In the genomic region with DNA sequence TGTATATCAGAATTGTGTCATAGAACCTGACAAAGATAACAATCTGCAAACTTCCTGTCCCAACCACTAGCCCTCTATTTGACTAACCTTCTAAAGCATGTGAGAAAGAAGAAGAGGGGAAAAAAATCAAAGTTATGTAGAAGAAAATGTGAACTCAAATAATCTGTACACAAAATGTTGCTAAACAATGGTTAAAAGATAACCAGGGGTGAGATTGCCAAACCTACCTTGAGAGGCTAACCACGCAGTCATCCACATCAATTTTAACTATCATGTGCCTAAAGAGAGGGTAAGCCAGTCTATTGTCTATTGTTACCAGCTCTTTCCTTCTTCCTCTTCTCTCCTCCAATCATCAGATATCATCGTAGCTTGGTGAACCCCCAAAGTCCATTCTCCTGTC, we compare ENCODE assay signal across 27 mouse cellular contexts. TPM values are rescaled to one million over a fixed set of nuclear protein-coding genes. Genes with fewer than 3 reads are reported as not detected.
DNase-seq lines count a peak whose midpoint lies in the region; ATAC-seq and TF ChIP-seq lines count a peak whose summit lies in the region.
"Had no signal": no experiment of that assay in that cellular context is flagged by ENCODE, and none has a peak within 500 bp of the region (broad histone marks: within the 10 kb centered on the region; RNA-seq: fewer than 3 reads in every experiment).

No protein-coding gene starts in this region.

- H3K9me3 ChIP-seq in neural tube, embryonic 13.5 days = no peaks in the 10 kb centered on the region
- H3K9me3 ChIP-seq: embryonic facial prominence, embryonic 12.5 days; embryonic facial prominence, embryonic 15.5 days; forebrain, embryonic 12.5 days; forebrain, embryonic 15.5 days; G1E; heart, embryonic 10.5 days; heart, embryonic 13.5 days; hindbrain, embryonic 12.5 days; hindbrain, embryonic 15.5 days had no signal

- H3K4me1 ChIP-seq in liver, adult 2 months (ENCODE audit: control insufficient read depth, insufficient read depth, low read length) = peaks cover 3% of the 10 kb centered on the region; the same call in 1 of the 2 replicates
- peaks cover 33% of the 10 kb centered on the region for H3K4me1 ChIP-seq in neural tube, embryonic 13.5 days (replicated peaks)
- H3K4me1 ChIP-seq: embryonic facial prominence, embryonic 12.5 days; embryonic facial prominence, embryonic 15.5 days; heart, embryonic 10.5 days; heart, embryonic 13.5 days; hindbrain, embryonic 12.5 days; hindbrain, embryonic 15.5 days had no signal

- H3K27me3 ChIP-seq in liver, adult 2 months (ENCODE audit: control insufficient read depth, insufficient read depth, low read length) = no peaks in the 10 kb centered on the region
- no peaks in the 10 kb centered on the region for H3K27me3 ChIP-seq in neural tube, embryonic 13.5 days
- H3K27me3 ChIP-seq: CH12.LX; forebrain, embryonic 12.5 days; forebrain, embryonic 15.5 days; hindbrain, embryonic 12.5 days; hindbrain, embryonic 15.5 days had no signal

- TF ChIP-seq POLR2A in liver, adult 2 months (IDR thresholded peaks at IDR 0.05; ENCODE audit: extremely low read depth, insufficient read depth, low read length) = no peak

- WGBS in liver, adult 2 months = 38% methylated on average over 2 of the region's 2 CpGs
- 81% methylated on average over 2 of the region's 2 CpGs for WGBS in neural tube, embryonic 13.5 days

- intact Hi-C loops in heart, postnatal 10 days (cut with DNase I) = no loop called here

- 0 out of 2 replicates have a peak overlapping the region, but pooled peaks have one; percentile 20 for H3K4me2 ChIP-seq in neural tube, embryonic 13.5 days
- H3K4me2 ChIP-seq: embryonic facial prominence, embryonic 12.5 days; embryonic facial prominence, embryonic 15.5 days; forebrain, embryonic 12.5 days; forebrain, embryonic 15.5 days; heart, embryonic 13.5 days; hindbrain, embryonic 12.5 days; hindbrain, embryonic 15.5 days had no signal

- no peak overlapping the region for H3K4me3 ChIP-seq in liver, adult 2 months (ENCODE audit: insufficient read depth, low read depth, low read length)
- no peak overlapping the region for H3K4me3 ChIP-seq in neural tube, embryonic 13.5 days
- H3K4me3 ChIP-seq: embryonic facial prominence, embryonic 12.5 days; embryonic facial prominence, embryonic 15.5 days; erythroblast, embryonic 14.5 days; forebrain, embryonic 12.5 days; forebrain, embryonic 15.5 days; heart, adult 2 months; heart, embryonic 10.5 days; heart, embryonic 13.5 days; hindbrain, embryonic 12.5 days; hindbrain, embryonic 15.5 days had no signal

- no peaks in the 10 kb centered on the region for H3K36me3 ChIP-seq in liver, adult 2 months (ENCODE audit: control insufficient read depth, insufficient read depth, low read length)
- peaks cover 3% of the 10 kb centered on the region; the same call in 1 of the 2 replicates for H3K36me3 ChIP-seq in neural tube, embryonic 13.5 days
- H3K36me3 ChIP-seq: embryonic facial prominence, embryonic 12.5 days; embryonic facial prominence, embryonic 15.5 days; forebrain, embryonic 12.5 days; forebrain, embryonic 15.5 days; G1E; heart, embryonic 10.5 days; heart, embryonic 13.5 days; hindbrain, embryonic 12.5 days; hindbrain, embryonic 15.5 days had no signal

- no peaks in the 10 kb centered on the region for H3K79me2 ChIP-seq in liver, adult 2 months (ENCODE audit: control insufficient read depth, insufficient read depth, low read length)

- TF ChIP-seq CTCF in liver, adult 2 months (IDR thresholded peaks at IDR 0.05; ENCODE audit: low read depth, low read length) = no peak

- no peak overlapping the region for H3K9ac ChIP-seq in liver, adult 2 months (ENCODE audit: low read depth, low read length)
- H3K9ac ChIP-seq in neural tube, embryonic 13.5 days = no peak overlapping the region
- H3K9ac ChIP-seq: embryonic facial prominence, embryonic 12.5 days; embryonic facial prominence, embryonic 15.5 days; forebrain, embryonic 12.5 days; forebrain, embryonic 15.5 days; heart, embryonic 13.5 days; hindbrain, embryonic 12.5 days; hindbrain, embryonic 15.5 days had no signal

- DNase-seq in liver, adult 2 months (ENCODE audit: extremely low read depth, low read depth, low spot score) = peak; percentile 71
- DNase-seq in liver = no peak
- DNase-seq in neural tube, embryonic 10.5 days (ENCODE audit: extremely low spot score, low spot score) = no peak
- DNase-seq in kidney, adult 9 months = no peak
- DNase-seq in heart, postnatal 10 days = no peak
- DNase-seq: adrenal gland, postnatal 10 days; adrenal gland, postnatal 36 days; B cell, adult 2 months; cerebellum, adult 18-20 months; cerebellum, adult 9-10 months; gastrocnemius, postnatal 25 days; heart, adult 2 months had no signal

- no peak overlapping the region for H3K27ac ChIP-seq in liver, adult 2 months (replicated peaks; ENCODE audit: insufficient read depth, low read depth, low read length)
- no peak overlapping the region for H3K27ac ChIP-seq in neural tube, embryonic 13.5 days (replicated peaks)
- H3K27ac ChIP-seq: embryonic facial prominence, embryonic 12.5 days; embryonic facial prominence, embryonic 15.5 days; forebrain, embryonic 12.5 days; forebrain, embryonic 15.5 days; heart, adult 2 months; heart, embryonic 10.5 days; heart, embryonic 13.5 days; hindbrain, embryonic 12.5 days; hindbrain, embryonic 15.5 days had no signal

- no peak for ATAC-seq in neural tube, embryonic 13.5 days (ENCODE audit: low read depth)
- ATAC-seq in megakaryocyte progenitor cell, adult 5-6 weeks (replicated peaks; ENCODE audit: poor library complexity) = peak; percentile 37; the same call in 1 of the 2 replicates
- ATAC-seq: forebrain, embryonic 15.5 days; Patski had no signal

RNA-seq across cellular contexts. Expression of gene Tmeff2, which starts 35.0 kb away (rescaled TPM):
- total RNA-seq in liver, adult 2 months (2014; rRNA removed) = 0.09 and 0.27 TPM in 2 replicates
- 0.02 TPM in 1 of 2 replicates, not detected in the other for polyA plus RNA-seq in liver, adult 2 months (2012; rRNA removed)
- 127 and 139 TPM in 2 replicates for polyA plus RNA-seq in neural tube, embryonic 13.5 days (2015; fragmentation: Nextera tagmentation; extraction: Ambion mirVana)
- 0.10 TPM in 1 of 2 replicates, not detected in the other for total RNA-seq in megakaryocyte progenitor cell, adult 5-6 weeks (2015)
- total RNA-seq in megakaryocyte progenitor cell, adult 5-6 weeks (2017) = not detected in 2 replicates
- under 1 TPM; 0.67 to 0.81 TPM for total RNA-seq in heart, postnatal 10 days (2021)
- total RNA-seq: CH12.LX; hematopoietic stem cell, adult 5-6 weeks had no signal
- polyA plus RNA-seq: erythroblast, embryonic 14.5 days; G1E had no signal
